Mouse (Mus musculus) cerebellum, adult 2 months (tissue): ENCODE data around the gene Slc26a10.

ENCODE experiments used
- CTCF ChIP-seq: fragments of 200-500 bp; IDR thresholded peaks from 2 replicates; pipeline ENCODE4 v1.5.1; 2011; ENCODE audit warnings: low read depth, mild to moderate bottlenecking, control low read depth, low read length, moderate library complexity, borderline replicate concordance; ENCODE audit not compliant: insufficient read depth
- POLR2A ChIP-seq: fragments of 200-500 bp; IDR thresholded peaks from 2 replicates; pipeline ENCODE4 v1.6.1; 2011; ENCODE audit warnings: low read length, control low read depth, borderline replicate concordance; ENCODE audit not compliant: insufficient read depth

DNA sequence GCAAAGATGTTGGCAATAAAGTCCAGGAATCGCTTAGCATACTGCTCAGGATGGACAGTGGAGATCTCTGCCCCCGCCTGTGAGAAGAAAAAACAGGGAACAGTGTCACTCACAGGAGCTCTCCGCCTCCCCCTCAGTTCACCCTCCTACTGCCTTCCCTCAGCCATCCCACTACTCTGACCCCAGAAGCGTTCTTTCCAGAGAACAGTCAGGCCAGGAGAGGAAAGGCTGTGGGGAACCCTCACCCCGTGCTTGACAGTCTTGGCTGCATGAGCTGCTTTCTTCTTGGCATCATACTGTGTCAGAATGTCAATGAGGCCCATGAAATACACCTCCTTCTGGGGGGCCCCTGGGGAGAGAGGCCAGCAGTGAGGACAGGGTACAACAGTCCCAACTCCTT, 18.6 kb upstream of the Slc26a10 start:
- TF ChIP-seq CTCF (no peak), POLR2A (no peak)
